Mouse (Mus musculus) kidney, postnatal 0 days (tissue): ENCODE results near the gene Cfap45. TPM values are rescaled to one million over a fixed set of nuclear protein-coding genes. Genes with fewer than 3 reads are reported as not detected.

Experiments used
- ATAC-seq: fragments of 200-750 bp; cut with Nextera tagmentation; replicated peaks from 2 replicates; pipeline ENCODE4 v1.8.0; 2017; ENCODE audit warnings: low read depth, moderate number of reproducible peaks, moderate TSS enrichment, moderate library complexity; ENCODE audit not compliant: low FRiP score
- DNase-seq: peaks from one replicate; pipeline ENCODE4 v3.0.0-alpha.2; 2016; ENCODE audit warnings: low spot score
- H3K27ac ChIP-seq: fragments of 300-500 bp; sonication (generic); 2 replicates; pipeline ENCODE4 v1.5.1; 2014; ENCODE audit warnings: mild to moderate bottlenecking
- H3K27me3 ChIP-seq: fragments of 300-500 bp; sonication (generic); 2 replicates; pipeline ENCODE4 v1.6.1; 2014; ENCODE audit warnings: low read length, mixed read lengths; ENCODE audit not compliant: insufficient read depth
- H3K36me3 ChIP-seq: fragments of 300-500 bp; sonication (generic); 2 replicates; pipeline ENCODE4 v1.6.1; 2014; ENCODE audit warnings: low read length, mixed read lengths; ENCODE audit not compliant: insufficient read depth
- H3K4me1 ChIP-seq: fragments of 300-500 bp; sonication (generic); replicated peaks from 2 replicates; pipeline ENCODE4 v1.6.1; 2014; ENCODE audit warnings: antibody characterized with exemption, low read length, mixed read lengths; ENCODE audit not compliant: insufficient read depth
- H3K4me2 ChIP-seq: fragments of 300-500 bp; sonication (generic); 2 replicates; pipeline ENCODE4 v1.6.1; 2014; ENCODE audit warnings: mild to moderate bottlenecking, low read length, moderate library complexity, mixed read lengths
- H3K4me3 ChIP-seq: fragments of 300-500 bp; sonication (generic); replicated peaks from 2 replicates; pipeline ENCODE4 v1.5.1; 2014; ENCODE audit warnings: low read depth, low read length
- H3K9ac ChIP-seq: fragments of 300-500 bp; sonication (generic); 2 replicates; pipeline ENCODE4 v1.6.1; 2014; ENCODE audit warnings: low read depth, low read length
- H3K9me3 ChIP-seq: fragments of 300-500 bp; sonication (generic); replicated peaks from 2 replicates; pipeline ENCODE4 v1.6.1; 2016; ENCODE audit warnings: low read length, inconsistent platforms, mixed read lengths
- CTCF ChIP-seq: IDR thresholded peaks from 2 replicates; pipeline ENCODE4 v1.5.1; 2016; ENCODE audit warnings: antibody characterized with exemption, low read depth, mild to moderate bottlenecking, moderate library complexity
- WGBS: fragments of 180-500 bp; shearing (Covaris S2); extraction: QIAGEN DNeasy Blood & Tissue Kit; methylation state at CpG from one replicate; pipeline ENCODE4 v1.1.7; 2014; 5-methylcytosine and 5-hydroxymethylcytosine counted together
- polyA plus RNA-seq: library from polyadenylated mRNA; unstranded; fragments of >200 nt; fragmentation: Nextera tagmentation; extraction: Ambion mirVana; gene quantifications from 2 replicates; pipeline ENCODE4 v1.2.1, GENCODE M21; 2015

Gene Cfap45
- polyA plus RNA-seq, 1 experiment from 2014 or later = 1.3 TPM

GRCm38 (mm10) chr1:172552623-172553022, 32.0 kb downstream of the Cfap45 start:
- H3K27me3 ChIP-seq = no peaks in the 10 kb centered on the region
- no peak for TF ChIP-seq CTCF
- H3K9ac ChIP-seq = no peak overlapping the region
- H3K9me3 ChIP-seq = no peaks in the 10 kb centered on the region
- no peak overlapping the region for H3K4me3 ChIP-seq
- peaks cover 19% of the 10 kb centered on the region; the same call in 1 of the 2 replicates for H3K4me1 ChIP-seq
- H3K27ac ChIP-seq = no peak overlapping the region
- no peak overlapping the region for H3K4me2 ChIP-seq
- no peaks in the 10 kb centered on the region for H3K36me3 ChIP-seq
- ATAC-seq (no peak), DNase-seq (peak; percentile 57)
- WGBS = 48% methylated on average over 1 of the region's 1 CpGs

GRCm38 (mm10) chr1:172555638-172556037, 35.0 kb downstream of the Cfap45 start, which contains the start of gene Vsig8:
TSS of gene Vsig8 (plus strand) at chr1:172555938.
- Histone ChIP-seq H3K36me3 (no peaks in the 10 kb centered on the region), H3K4me2 (no peak within 1 kb of the TSS), H3K27me3 (no peaks in the 10 kb centered on the region), H3K27ac (no peak within 1 kb of the TSS), H3K4me1 (peaks cover 6% of the 10 kb centered on the region; the same call in 1 of the 2 replicates), H3K4me3 (no peak within 1 kb of the TSS), H3K9ac (no peak within 1 kb of the TSS), H3K9me3 (no peaks in the 10 kb centered on the region)
- ATAC-seq (no peak), DNase-seq (no peak)
- no peak for TF ChIP-seq CTCF
- 68% methylated on average over 11 of the region's 11 CpGs for WGBS

GRCm38 (mm10) chr1:172562641-172563464, 42.3 kb downstream of the Cfap45 start:
- ATAC-seq (peak; percentile 90), DNase-seq (peak; percentile 90)
- under 1% methylated on average over 64 of the region's 66 CpGs for WGBS
- Histone ChIP-seq H3K36me3 (no peaks in the 10 kb centered on the region), H3K4me2 (peak overlapping the region; percentile 97), H3K27me3 (peaks cover 5% of the 10 kb centered on the region; the same call in 1 of the 2 replicates), H3K4me3 (peak overlapping the region; percentile 61), H3K27ac (peak overlapping the region; percentile 73), H3K9ac (peak overlapping the region; percentile 64), H3K9me3 (no peaks in the 10 kb centered on the region), H3K4me1 (peaks cover 6% of the 10 kb centered on the region; the same call in 1 of the 2 replicates)
- TF ChIP-seq CTCF = peak; percentile 73

DNA sequence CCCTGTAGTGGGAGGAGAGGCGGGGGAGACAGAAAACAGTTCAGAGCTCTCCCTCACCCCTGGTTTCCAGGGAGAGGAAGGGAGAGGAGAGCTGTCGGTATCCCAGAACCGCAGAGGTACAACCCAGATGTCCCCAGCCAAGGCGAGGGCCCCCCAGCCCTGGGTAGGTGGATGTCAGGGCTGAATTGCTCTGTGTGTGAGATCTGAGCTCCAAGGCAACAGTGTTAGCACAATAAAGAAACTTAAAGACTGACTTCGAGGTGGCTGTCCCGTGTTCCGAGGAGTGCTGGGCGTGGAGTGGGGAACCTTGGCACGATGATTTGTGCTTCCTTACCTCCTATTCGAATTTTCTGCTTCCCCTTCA, 42.8 kb downstream of the Cfap45 start:
- Histone ChIP-seq H3K4me1 (peaks cover 6% of the 10 kb centered on the region; the same call in 1 of the 2 replicates), H3K36me3 (no peaks in the 10 kb centered on the region), H3K4me2 (peak overlapping the region; percentile 97), H3K27ac (peak overlapping the region; percentile 73; the same call in 1 of the 2 replicates), H3K4me3 (peak overlapping the region; percentile 61), H3K9me3 (no peaks in the 10 kb centered on the region), H3K9ac (peak overlapping the region; percentile 64), H3K27me3 (peaks cover 5% of the 10 kb centered on the region; the same call in 1 of the 2 replicates)
- ATAC-seq = no peak
- no peak for TF ChIP-seq CTCF
- no peak for DNase-seq
- 2% methylated on average over 10 of the region's 10 CpGs for WGBS

DNA sequence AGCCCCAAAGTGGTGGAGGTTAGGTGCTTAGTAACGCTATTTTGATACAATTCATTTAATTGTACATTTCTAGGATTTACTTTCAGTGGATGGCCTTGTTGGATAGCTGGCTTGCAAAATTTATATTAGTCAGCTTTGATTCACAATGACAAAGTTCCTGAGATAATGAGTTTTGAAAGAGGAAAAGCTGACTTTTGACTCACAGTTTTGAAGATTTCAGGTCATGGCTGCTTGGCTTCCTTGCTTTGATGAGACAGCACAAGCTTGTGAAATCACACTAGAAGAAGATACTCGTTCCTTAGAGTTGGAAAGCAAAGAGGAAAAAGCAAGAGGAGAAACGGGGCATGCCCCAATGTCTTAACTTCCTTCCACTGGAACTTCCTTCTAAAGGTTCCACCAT, 45.5 kb downstream of the Cfap45 start:
- Histone ChIP-seq H3K4me3 (no peak overlapping the region), H3K27ac (no peak overlapping the region), H3K4me2 (no peak overlapping the region), H3K9me3 (no peaks in the 10 kb centered on the region), H3K27me3 (peaks cover 5% of the 10 kb centered on the region; the same call in 1 of the 2 replicates), H3K4me1 (peaks cover 6% of the 10 kb centered on the region; the same call in 1 of the 2 replicates), H3K36me3 (no peaks in the 10 kb centered on the region), H3K9ac (no peak overlapping the region)
- DNase-seq (no peak), ATAC-seq (no peak)
- 69% methylated on average over 3 of the region's 3 CpGs for WGBS
- TF ChIP-seq CTCF = no peak

DNA sequence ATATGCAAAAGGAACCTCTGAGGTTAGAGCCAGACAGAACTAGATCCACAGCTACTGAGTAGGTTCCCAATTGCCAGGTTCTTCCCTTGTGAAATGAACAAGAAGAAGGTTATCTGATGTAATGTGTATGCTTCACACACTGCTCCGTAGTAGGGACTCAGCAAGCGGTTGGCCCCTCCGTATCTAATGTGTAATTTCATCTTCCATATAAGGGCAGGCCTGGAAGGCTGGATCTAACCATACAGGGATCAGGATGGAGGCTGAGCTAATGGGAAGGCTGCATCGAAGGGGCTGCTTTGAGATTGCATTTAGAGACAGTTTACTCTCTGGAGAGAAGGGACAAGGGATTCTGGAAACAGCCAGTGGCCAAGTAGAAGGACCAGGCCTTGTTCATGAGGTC, 47.2 kb downstream of the Cfap45 start:
- no peak for ATAC-seq
- Histone ChIP-seq H3K4me1 (no peaks in the 10 kb centered on the region), H3K36me3 (no peaks in the 10 kb centered on the region), H3K4me2 (no peak overlapping the region), H3K4me3 (no peak overlapping the region), H3K9ac (no peak overlapping the region), H3K27ac (no peak overlapping the region), H3K27me3 (no peaks in the 10 kb centered on the region), H3K9me3 (no peaks in the 10 kb centered on the region)
- no peak for DNase-seq
- no peak for TF ChIP-seq CTCF
- WGBS = 64% methylated on average over 4 of the region's 4 CpGs
